Comparison of ENCODE assay signal across 8 mouse cellular contexts in genomic region chr16:8736757-8737156, GRCm38 (mm10). TPM values are rescaled to one million over a fixed set of nuclear protein-coding genes. Genes with fewer than 3 reads are reported as not detected.
DNase-seq lines count a peak whose midpoint lies in the region; ATAC-seq and TF ChIP-seq lines count a peak whose summit lies in the region.

No protein-coding gene starts in this region.

- peak overlapping the region; percentile 89 for H3K9ac ChIP-seq in kidney, embryonic 14.5 days (ENCODE audit: low read depth, low read length)
- H3K9ac ChIP-seq in hindbrain, embryonic 16.5 days (ENCODE audit: low read depth, low read length): peak overlapping the region; percentile 97
- H3K9ac ChIP-seq in midbrain, postnatal 0 days (replicated peaks; ENCODE audit: low read length, poor library complexity, severe bottlenecking): peak overlapping the region; percentile 95

- peaks cover 24% of the 10 kb centered on the region for H3K4me1 ChIP-seq in kidney, embryonic 14.5 days (ENCODE audit: control insufficient read depth, insufficient read depth, low read length)
- peaks cover 8% of the 10 kb centered on the region for H3K4me1 ChIP-seq in bone marrow, adult 2 months (ENCODE audit: control insufficient read depth, insufficient read depth, low read length)
- peaks cover 32% of the 10 kb centered on the region for H3K4me1 ChIP-seq in hindbrain, embryonic 16.5 days (ENCODE audit: control insufficient read depth, insufficient read depth, low read depth, low read length)
- peaks cover 21% of the 10 kb centered on the region for H3K4me1 ChIP-seq in midbrain, postnatal 0 days (ENCODE audit: insufficient read depth, low read length)

- H3K4me2 ChIP-seq in kidney, embryonic 14.5 days (replicated peaks; ENCODE audit: low read depth, low read length): peak overlapping the region; percentile 80
- peak overlapping the region; percentile 97 for H3K4me2 ChIP-seq in hindbrain, embryonic 16.5 days (ENCODE audit: low read length)
- peak overlapping the region; percentile 91 for H3K4me2 ChIP-seq in midbrain, postnatal 0 days (ENCODE audit: low read depth, low read length, poor library complexity, severe bottlenecking)

- no peak for TF ChIP-seq CTCF in bone marrow, adult 2 months (IDR thresholded peaks at IDR 0.05; ENCODE audit: control insufficient read depth, insufficient read depth, low read length)
- no peak for TF ChIP-seq CTCF in midbrain, postnatal 0 days (IDR thresholded peaks at IDR 0.05)

- DNase-seq in kidney, adult 9 months: no peak
- DNase-seq in midbrain, postnatal 0 days (ENCODE audit: low spot score): no peak
- DNase-seq in urinary bladder, postnatal 10 days (ENCODE audit: low spot score): no peak
- no peak for DNase-seq in left cerebral cortex, adult 9 months (ENCODE audit: low spot score in 2 of 2)
- no peak for DNase-seq in adrenal gland, adult 2 months

- no peak for TF ChIP-seq POLR2A in bone marrow, adult 2 months (IDR thresholded peaks at IDR 0.05; ENCODE audit: borderline replicate concordance, control insufficient read depth, low read depth, low read length)

- peaks cover 3% of the 10 kb centered on the region; the same call in 1 of the 2 replicates for H3K36me3 ChIP-seq in kidney, embryonic 14.5 days (ENCODE audit: control insufficient read depth, insufficient read depth, low read length)
- no peaks in the 10 kb centered on the region for H3K36me3 ChIP-seq in hindbrain, embryonic 16.5 days (ENCODE audit: control insufficient read depth, insufficient read depth, low read length)
- no peaks in the 10 kb centered on the region for H3K36me3 ChIP-seq in midbrain, postnatal 0 days (ENCODE audit: insufficient read depth, low read length)

- 5% methylated on average over 7 of the region's 7 CpGs for WGBS in kidney, embryonic 14.5 days
- WGBS in bone marrow, adult 2 months: 3% methylated on average over 7 of the region's 7 CpGs
- 1% methylated on average over 7 of the region's 7 CpGs for WGBS in hindbrain, embryonic 16.5 days
- 6% methylated on average over 7 of the region's 7 CpGs for WGBS in midbrain, postnatal 0 days

- peak overlapping the region; percentile 100 for H3K4me3 ChIP-seq in kidney, embryonic 14.5 days (ENCODE audit: low read length)
- H3K4me3 ChIP-seq in bone marrow, adult 2 months (replicated peaks; ENCODE audit: control insufficient read depth, low read depth, low read length): peak overlapping the region; percentile 93
- H3K4me3 ChIP-seq in hindbrain, embryonic 16.5 days (ENCODE audit: low read length): peak overlapping the region; percentile 99
- peak overlapping the region; percentile 96 for H3K4me3 ChIP-seq in midbrain, postnatal 0 days (ENCODE audit: low read depth, low read length)

- no peaks in the 10 kb centered on the region for H3K9me3 ChIP-seq in kidney, embryonic 14.5 days (ENCODE audit: control insufficient read depth, low read length)
- H3K9me3 ChIP-seq in hindbrain, embryonic 16.5 days (ENCODE audit: control insufficient read depth, low read length): no peaks in the 10 kb centered on the region
- no peaks in the 10 kb centered on the region for H3K9me3 ChIP-seq in midbrain, postnatal 0 days (ENCODE audit: low read length)

- no peaks in the 10 kb centered on the region for H3K27me3 ChIP-seq in kidney, embryonic 14.5 days (ENCODE audit: control insufficient read depth, insufficient read depth, low read length)
- H3K27me3 ChIP-seq in hindbrain, embryonic 16.5 days (replicated peaks; ENCODE audit: control insufficient read depth, insufficient read depth, low read length): no peaks in the 10 kb centered on the region
- no peaks in the 10 kb centered on the region for H3K27me3 ChIP-seq in midbrain, postnatal 0 days (ENCODE audit: insufficient read depth, low read length)

- no peak overlapping the region for H3K27ac ChIP-seq in kidney, embryonic 14.5 days (ENCODE audit: low read depth, low read length)
- H3K27ac ChIP-seq in bone marrow, adult 2 months (ENCODE audit: control insufficient read depth, insufficient read depth, low read depth, low read length, poor library complexity): peak overlapping the region; percentile 41; the same call in 1 of the 2 replicates
- no peak overlapping the region for H3K27ac ChIP-seq in hindbrain, embryonic 16.5 days (ENCODE audit: low read depth, low read length)
- H3K27ac ChIP-seq in midbrain, postnatal 0 days (ENCODE audit: low read depth, low read length): no peak overlapping the region

- no peak for ATAC-seq in kidney, embryonic 14.5 days (ENCODE audit: low FRiP score, low TSS enrichment)
- ATAC-seq in hindbrain, embryonic 16.5 days: no peak
- no peak for ATAC-seq in midbrain, postnatal 0 days (ENCODE audit: low FRiP score)

RNA-seq across cellular contexts. Expression of gene Usp7, which starts 55.4 kb away (rescaled TPM):
- polyA plus RNA-seq in kidney, embryonic 14.5 days (2014; fragmentation: Nextera tagmentation; extraction: Ambion mirVana): 46.2 and 61.4 TPM in 2 replicates
- 136 TPM in 2 replicates for polyA plus RNA-seq in bone marrow, adult 2 months (2011; ENCODE audit: insufficient read depth, insufficient read length, low replicate concordance, missing spikeins)
- 23.9 and 25.5 TPM in 2 replicates for polyA plus RNA-seq in hindbrain, embryonic 16.5 days (2015; fragmentation: Nextera tagmentation; extraction: Ambion mirVana)
- total RNA-seq in midbrain, postnatal 0 days (2014; rRNA removed): 116 and 129 TPM in 2 replicates
- polyA plus RNA-seq in midbrain, postnatal 0 days (2015; fragmentation: Nextera tagmentation; extraction: Ambion mirVana): 17.0 and 21.8 TPM in 2 replicates
- total RNA-seq in adrenal gland, adult 2 months (2021): 100 to 1,000 TPM in 1 of 2 experiments, 10 to 100 TPM in 1; 83.9 to 128 TPM
- 6.8 and 9.6 TPM in 2 replicates for polyA plus RNA-seq in adrenal gland, adult 2 months (2012; rRNA removed)

RNA-seq across cellular contexts. Expression of gene Gm5767, which starts 56.2 kb away (rescaled TPM):
- not detected in 2 replicates for polyA plus RNA-seq in kidney, embryonic 14.5 days (2014; fragmentation: Nextera tagmentation; extraction: Ambion mirVana)
- not detected in 2 replicates for polyA plus RNA-seq in bone marrow, adult 2 months (2011; ENCODE audit: insufficient read depth, insufficient read length, low replicate concordance, missing spikeins)
- polyA plus RNA-seq in hindbrain, embryonic 16.5 days (2015; fragmentation: Nextera tagmentation; extraction: Ambion mirVana): not detected in 2 replicates
- total RNA-seq in midbrain, postnatal 0 days (2014; rRNA removed): not detected in 2 replicates
- polyA plus RNA-seq in midbrain, postnatal 0 days (2015; fragmentation: Nextera tagmentation; extraction: Ambion mirVana): not detected in 2 replicates
- not detected for total RNA-seq in adrenal gland, adult 2 months (2021)
- 0.25 and 0.29 TPM in 2 replicates for polyA plus RNA-seq in adrenal gland, adult 2 months (2012; rRNA removed)
